Mouse (Mus musculus) CH12.LX (cell line): Measurements from ENCODE around the gene Pcdh8.

Experiments
- BHLHE40 ChIP-seq: IDR thresholded peaks from 2 replicates; pipeline ENCODE4 v1.6.1; 2011; ENCODE audit warnings: mild to moderate bottlenecking, low read depth, low read length, improper control_type of control experiment
- CHD2 ChIP-seq: IDR thresholded peaks from 2 replicates; pipeline ENCODE4 v1.6.1; 2011; ENCODE audit warnings: low read length, improper control_type of control experiment
- CTCF ChIP-seq, 2 experiments: IDR thresholded peaks in 1 of 2; conservative IDR thresholded peaks in 1 of 2; 2 replicates each; pipeline ENCODE4 v1.5.1; 2011 to 2012; ENCODE audit warnings: low read depth in 2 of 2, low read length in 2 of 2, improper control_type of control experiment in 1 of 2, inconsistent platforms in 1 of 2, mild to moderate bottlenecking in 1 of 2, moderate library complexity in 1 of 2
- JUND ChIP-seq: conservative IDR thresholded peaks from 2 replicates; pipeline ENCODE4 v1.6.1; 2011; ENCODE audit warnings: low read depth, low read length, improper control_type of control experiment
- PAX5 ChIP-seq: IDR thresholded peaks from 2 replicates; pipeline ENCODE4 v1.6.1; 2012; ENCODE audit warnings: low read length, inconsistent platforms, mixed read lengths

DNA sequence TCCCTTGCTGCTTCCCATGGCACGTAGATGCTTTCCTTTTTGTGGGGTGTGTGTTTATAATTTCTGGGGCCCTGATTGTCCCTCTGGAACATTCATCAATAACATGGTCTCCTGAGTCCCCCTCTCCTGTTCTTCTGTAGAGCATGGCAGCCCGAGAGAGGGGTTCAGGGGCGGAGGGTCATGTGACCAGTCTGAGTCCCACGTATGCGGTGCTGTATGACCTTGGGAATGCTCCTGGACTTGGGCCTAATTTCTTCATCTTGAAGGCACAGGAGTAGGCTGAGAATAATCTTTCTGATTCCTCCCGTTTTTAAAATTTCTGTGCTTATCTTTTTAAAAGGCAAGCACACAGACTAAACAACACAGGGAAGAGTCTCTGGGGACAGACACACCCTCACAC lies 37.6 kb downstream of the Pcdh8 start:
- TF ChIP-seq CTCF (conservative IDR thresholded peaks at IDR 0.05 in 1 of 2, IDR thresholded peaks at IDR 0.05 in 1 of 2; ENCODE audit: low read depth in 2 of 2, low read length in 2 of 2) = no peak
- TF ChIP-seq BHLHE40 = no peak
- TF ChIP-seq CHD2 = no peak
- TF ChIP-seq PAX5 = no peak
- no peak for TF ChIP-seq JUND
